Mouse (Mus musculus): ENCODE measurements around the gene Ehd1. TPM values are rescaled to one million over a fixed set of nuclear protein-coding genes. Genes with fewer than 3 reads are reported as not detected.

Gene Ehd1
- total RNA-seq, 1 experiment from 2014 or later = 16.8 TPM

GRCm38 (mm10) chr19:6343066-6343925, 66.8 kb downstream of the Ehd1 start:
- ATAC-seq (replicated peaks; ENCODE audit: low read depth, poor library complexity, severe bottlenecking) = no peak

GRCm38 (mm10) chr19:6343996-6344395, 67.5 kb downstream of the Ehd1 start:
- ATAC-seq (replicated peaks; ENCODE audit: low read depth, poor library complexity, severe bottlenecking) = no peak

DNA sequence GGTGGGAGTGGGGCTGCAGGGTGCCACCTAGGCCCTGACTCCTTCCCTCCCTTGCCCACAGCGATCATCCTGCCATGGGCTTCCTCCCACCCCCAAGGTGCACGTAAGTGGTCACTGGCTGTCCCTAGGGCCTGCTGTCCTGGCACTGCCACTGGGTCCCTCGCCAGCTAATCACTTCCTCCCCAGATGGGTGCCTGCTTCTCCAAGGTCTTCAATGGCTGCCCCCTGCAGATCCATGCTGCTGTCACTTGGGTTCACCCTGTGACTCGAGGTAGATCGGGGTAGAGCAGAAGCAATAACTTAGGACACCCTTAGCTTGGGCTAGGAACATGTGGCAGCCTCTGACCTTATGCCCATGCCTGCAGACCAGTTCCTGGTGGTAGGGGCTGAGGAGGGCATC, 69.5 kb downstream of the Ehd1 start:
- ATAC-seq (replicated peaks; ENCODE audit: low read depth, poor library complexity, severe bottlenecking) = no peak

DNA sequence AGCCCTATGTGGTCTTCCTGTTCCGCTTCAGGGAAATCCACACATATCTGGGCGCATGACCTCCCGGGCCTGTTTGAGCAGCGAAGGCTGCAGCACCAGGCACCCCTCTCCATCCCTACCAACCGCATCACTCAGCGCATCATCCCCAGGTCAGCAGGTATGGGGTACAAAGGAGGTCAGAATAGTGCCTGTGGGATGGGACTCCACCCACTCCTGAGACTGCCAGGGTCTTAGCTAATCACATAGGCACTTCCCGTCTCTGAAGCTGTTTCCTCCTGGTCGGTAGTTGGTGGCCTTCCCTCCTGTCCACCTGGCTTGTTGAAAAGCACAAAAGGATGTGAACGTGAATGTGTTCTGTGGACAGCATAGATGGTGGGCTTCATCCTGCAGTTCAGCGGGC, 70.1 kb downstream of the Ehd1 start:
- ATAC-seq (replicated peaks; ENCODE audit: low read depth, poor library complexity, severe bottlenecking) = no peak

DNA sequence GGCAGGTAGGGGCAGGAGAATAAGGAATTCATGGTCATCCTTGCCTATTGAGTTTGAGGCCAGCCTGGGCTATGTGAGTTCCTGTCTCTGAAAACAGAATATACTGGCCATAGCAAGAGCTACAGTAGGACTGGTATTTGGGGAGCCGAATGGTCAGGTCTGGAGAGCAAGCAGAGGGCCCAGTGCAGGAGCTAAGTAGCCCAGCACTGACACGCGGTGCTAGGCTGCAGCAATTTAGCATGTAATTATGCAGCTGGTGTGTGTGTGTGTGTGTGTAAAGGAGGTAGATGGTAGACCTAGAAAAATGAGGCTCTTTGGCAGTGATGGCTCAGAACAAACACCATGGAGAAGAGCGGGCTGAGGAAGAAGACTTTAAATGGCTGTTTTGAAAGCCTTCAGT, 71.1 kb downstream of the Ehd1 start:
- no peak for ATAC-seq (replicated peaks; ENCODE audit: low read depth, poor library complexity, severe bottlenecking)

- 0 out of 2 replicates have a peak, but pooled peaks have one; percentile 17 for ATAC-seq (replicated peaks; ENCODE audit: low read depth, poor library complexity, severe bottlenecking)
Measured at GRCm38 (mm10) chr19:6348717-6349116, 72.2 kb downstream of the Ehd1 start.

- peak; percentile 74 for ATAC-seq (replicated peaks; ENCODE audit: low read depth, poor library complexity, severe bottlenecking)
Measured at GRCm38 (mm10) chr19:6349215-6349983, 72.9 kb downstream of the Ehd1 start.

Other genes with a start within 250 kb of the Ehd1 start
- gene Syvn1, start 230.1 kb upstream of the Ehd1 start, total RNA-seq (2017) = 5.9 and 6.5 TPM in 2 replicates
- gene Mrpl49, start 218.9 kb upstream of the Ehd1 start, total RNA-seq (2017) = 25.8 and 35.8 TPM in 2 replicates
- gene Fau, start 218.9 kb upstream of the Ehd1 start, total RNA-seq (2017) = 1,809 and 1,850 TPM in 2 replicates
- gene Znhit2, start 215.5 kb upstream of the Ehd1 start, total RNA-seq (2017) = 10.3 and 11.6 TPM in 2 replicates
- 4.9 and 5.9 TPM in 2 replicates for gene Tm7sf2, start 208.4 kb upstream of the Ehd1 start, total RNA-seq (2017)
- 43.1 and 54.1 TPM in 2 replicates for gene Vps51, start 199.5 kb upstream of the Ehd1 start, total RNA-seq (2017)
- not detected in 2 replicates for gene Tmem262, start 196.7 kb upstream of the Ehd1 start, total RNA-seq (2017)
- gene Gm28374, start 194.5 kb upstream of the Ehd1 start, total RNA-seq (2017) = not detected in 2 replicates
- gene Zfpl1, start 191.8 kb upstream of the Ehd1 start, total RNA-seq (2017) = 25.2 and 34.0 TPM in 2 replicates
- gene Cdca5, start 191.7 kb upstream of the Ehd1 start, total RNA-seq (2017) = 25.8 and 26.2 TPM in 2 replicates
- gene AC131692.1, start 182.3 kb upstream of the Ehd1 start, total RNA-seq (2017) = 0.46 TPM in 1 of 2 replicates, not detected in the other
- gene Naaladl1, start 170.9 kb upstream of the Ehd1 start, total RNA-seq (2017) = not detected in 2 replicates
- gene Sac3d1, start 158.1 kb upstream of the Ehd1 start, total RNA-seq (2017) = 4.9 and 8.2 TPM in 2 replicates
- gene Snx15, start 148.4 kb upstream of the Ehd1 start, total RNA-seq (2017) = 11.3 and 17.0 TPM in 2 replicates
- gene Batf2, start 135.7 kb upstream of the Ehd1 start, total RNA-seq (2017) = 0.44 and 0.78 TPM in 2 replicates
- gene Arl2, start 135.2 kb upstream of the Ehd1 start, total RNA-seq (2017) = 27.6 and 36.5 TPM in 2 replicates
- not detected in 2 replicates for gene Majin, start 92.3 kb upstream of the Ehd1 start, total RNA-seq (2017)
- gene Gpha2, start 50.3 kb upstream of the Ehd1 start, total RNA-seq (2017) = 0.14 TPM in 1 of 2 replicates, not detected in the other
- gene Ppp2r5b, start 40.9 kb upstream of the Ehd1 start, total RNA-seq (2017) = 2.6 and 4.2 TPM in 2 replicates
- 10.7 and 12.6 TPM in 2 replicates for gene Atg2a, start 35.1 kb upstream of the Ehd1 start, total RNA-seq (2017)
- gene Cdc42bpg, start 29.7 kb downstream of the Ehd1 start, total RNA-seq (2017) = 2.6 and 2.9 TPM in 2 replicates
- 19.2 and 30.8 TPM in 2 replicates for gene Men1, start 58.3 kb downstream of the Ehd1 start, total RNA-seq (2017)
- 18.7 and 46.1 TPM in 2 replicates for gene Map4k2, start 64.4 kb downstream of the Ehd1 start, total RNA-seq (2017)
- 221 and 258 TPM in 2 replicates for gene Sf1, start 87.0 kb downstream of the Ehd1 start, total RNA-seq (2017)
- 0.10 and 0.87 TPM in 2 replicates for gene Pygm, start 107.7 kb downstream of the Ehd1 start, total RNA-seq (2017)
- gene Rasgrp2, start 122.6 kb downstream of the Ehd1 start, total RNA-seq (2017) = 116 and 137 TPM in 2 replicates
- not detected in 2 replicates for gene Nrxn2, start 142.0 kb downstream of the Ehd1 start, total RNA-seq (2017)

Measured in common myeloid progenitor, adult 5-6 weeks (primary cell).